Mouse (Mus musculus) lung, embryonic 14.5 days (tissue): ENCODE results near the gene Zmat5. TPM values are rescaled to one million over a fixed set of nuclear protein-coding genes. Genes with fewer than 3 reads are reported as not detected.
A peak's percentile ranks its signal among the peaks of the same experiment; 100 is the strongest.
"Not testable (repeated sequence)": the region's sequence is repeated elsewhere in the genome, so short reads cannot be mapped to it uniquely, and the experiment has no call there.

ENCODE experiments used
- ATAC-seq: fragments of 200-750 bp; cut with Nextera tagmentation; 2 replicates; pipeline ENCODE4 v1.8.0; 2017; ENCODE audit warnings: mild to moderate bottlenecking, moderate TSS enrichment, moderate library complexity; ENCODE audit not compliant: insufficient read depth
- DNase-seq: peaks from one replicate; pipeline ENCODE4 v3.0.0-alpha.2; 2015
- H3K27ac ChIP-seq: fragments of 300-500 bp; sonication (generic); 2 replicates; pipeline ENCODE4 v1.5.1; 2014; ENCODE audit warnings: low read depth, mild to moderate bottlenecking, moderate library complexity
- H3K27me3 ChIP-seq: fragments of 300-500 bp; sonication (generic); 2 replicates; pipeline ENCODE4 v1.6.1; 2014; ENCODE audit warnings: low read length, control low read depth; ENCODE audit not compliant: insufficient read depth
- H3K36me3 ChIP-seq: fragments of 300-500 bp; sonication (generic); 2 replicates; pipeline ENCODE4 v1.6.1; 2014; ENCODE audit warnings: control low read depth; ENCODE audit not compliant: insufficient read depth
- H3K4me1 ChIP-seq: fragments of 300-500 bp; sonication (generic); 2 replicates; pipeline ENCODE4 v1.6.1; 2014; ENCODE audit warnings: antibody characterized with exemption, control low read depth; ENCODE audit not compliant: insufficient read depth
- H3K4me2 ChIP-seq: fragments of 300-500 bp; sonication (generic); 2 replicates; pipeline ENCODE4 v1.6.1; 2014; ENCODE audit warnings: mild to moderate bottlenecking
- H3K4me3 ChIP-seq: fragments of 300-500 bp; sonication (generic); 2 replicates; pipeline ENCODE4 v1.5.1; 2014; ENCODE audit warnings: low read depth, low read length
- H3K9ac ChIP-seq: fragments of 300-500 bp; sonication (generic); 2 replicates; pipeline ENCODE4 v1.6.1; 2014
- H3K9me3 ChIP-seq: fragments of 300-500 bp; sonication (generic); 2 replicates; pipeline ENCODE4 v1.6.1; 2016; ENCODE audit warnings: low read depth, low read length, control low read depth
- CTCF ChIP-seq: IDR thresholded peaks from 2 replicates; pipeline ENCODE4 v1.5.1; 2016; ENCODE audit warnings: antibody characterized with exemption, low read depth
- WGBS: fragments of 180-500 bp; shearing (Covaris S2); extraction: QIAGEN DNeasy Blood & Tissue Kit; methylation state at CpG from one replicate; pipeline ENCODE4 v1.1.7; 2014; 5-methylcytosine and 5-hydroxymethylcytosine counted together
- polyA plus RNA-seq: library from polyadenylated mRNA; unstranded; fragments of >200 nt; fragmentation: Nextera tagmentation; extraction: Ambion mirVana; gene quantifications from 2 replicates; pipeline ENCODE4 v1.2.1, GENCODE M21; 2014

Zmat5 gene
- polyA plus RNA-seq, 1 experiment from 2014 or later, result 70.4 TPM

GRCm38 (mm10) chr11:4690353-4690752, 14.1 kb upstream of the Zmat5 start:
- H3K4me2 ChIP-seq, result no peak overlapping the region
- no peak for ATAC-seq
- WGBS, result 83% methylated on average over 7 of the region's 7 CpGs
- TF ChIP-seq CTCF, result no peak
- no peak overlapping the region for H3K4me3 ChIP-seq
- H3K4me1 ChIP-seq, result no peaks in the 10 kb centered on the region; the same call in 1 of the 2 replicates
- H3K9ac ChIP-seq, result no peak overlapping the region
- H3K27ac ChIP-seq, result no peak overlapping the region
- H3K27me3 ChIP-seq, result no peaks in the 10 kb centered on the region
- H3K9me3 ChIP-seq, result no peaks in the 10 kb centered on the region
- no peak for DNase-seq
- no peaks in the 10 kb centered on the region for H3K36me3 ChIP-seq

- Histone ChIP-seq H3K9ac (no peak overlapping the region), H3K36me3 (no peaks in the 10 kb centered on the region), H3K27ac (no peak overlapping the region), H3K4me2 (no peak overlapping the region), H3K4me3 (no peak overlapping the region), H3K27me3 (no peaks in the 10 kb centered on the region), H3K4me1 (no peaks in the 10 kb centered on the region; the same call in 1 of the 2 replicates), H3K9me3 (no peaks in the 10 kb centered on the region)
- DNase-seq (no peak), ATAC-seq (no peak)
- no peak for TF ChIP-seq CTCF
- WGBS, result 51% methylated on average over 10 of the region's 10 CpGs
Observed at GRCm38 (mm10) chr11:4691213-4691612, 13.3 kb upstream of the Zmat5 start.

- ATAC-seq, result no peak
- H3K36me3 ChIP-seq, result no peaks in the 10 kb centered on the region
- WGBS, result 87% methylated on average over 11 of the region's 11 CpGs
- H3K4me1 ChIP-seq, result no peaks in the 10 kb centered on the region; the same call in 1 of the 2 replicates
- no peak for TF ChIP-seq CTCF
- no peak overlapping the region for H3K9ac ChIP-seq
- no peak for DNase-seq
- H3K27me3 ChIP-seq, result no peaks in the 10 kb centered on the region
- no peaks in the 10 kb centered on the region for H3K9me3 ChIP-seq
- no peak overlapping the region for H3K27ac ChIP-seq
- no peak overlapping the region for H3K4me2 ChIP-seq
- no peak overlapping the region for H3K4me3 ChIP-seq
Observed at GRCm38 (mm10) chr11:4692162-4692561, 12.3 kb upstream of the Zmat5 start.

- DNase-seq, result peak; percentile 96
- H3K9ac ChIP-seq, result no peak overlapping the region
- ATAC-seq, result peak; percentile 95
- no peaks in the 10 kb centered on the region for H3K9me3 ChIP-seq
- no peak overlapping the region for H3K4me3 ChIP-seq
- H3K36me3 ChIP-seq, result peaks cover 18% of the 10 kb centered on the region
- 26% methylated on average over 7 of the region's 7 CpGs for WGBS
- H3K4me2 ChIP-seq, result no peak overlapping the region
- H3K4me1 ChIP-seq, result no peaks in the 10 kb centered on the region
- no peaks in the 10 kb centered on the region for H3K27me3 ChIP-seq
- TF ChIP-seq CTCF, result peak; percentile 61
- H3K27ac ChIP-seq, result no peak overlapping the region
Observed at GRCm38 (mm10) chr11:4697043-4697983, 7.2 kb upstream of the Zmat5 start.

GRCm38 (mm10) chr11:4700726-4701125, 3.8 kb upstream of the Zmat5 start:
- Histone ChIP-seq H3K27me3 (no peaks in the 10 kb centered on the region), H3K9ac (no peak overlapping the region), H3K4me3 (no peak overlapping the region), H3K9me3 (no peaks in the 10 kb centered on the region), H3K27ac (no peak overlapping the region), H3K4me2 (no peak overlapping the region), H3K36me3 (peaks cover 18% of the 10 kb centered on the region), H3K4me1 (no peaks in the 10 kb centered on the region; the same call in 1 of the 2 replicates)
- DNase-seq (no peak), ATAC-seq (no peak)
- TF ChIP-seq CTCF, result no peak
- WGBS, result 73% methylated on average over 8 of the region's 8 CpGs

GRCm38 (mm10) chr11:4703688-4704071, 798 bp upstream of the Zmat5 start:
- Histone ChIP-seq H3K4me2 (peak overlapping the region; percentile 93), H3K9me3 (no peaks in the 10 kb centered on the region), H3K9ac (peak overlapping the region; percentile 78), H3K27ac (peak overlapping the region; percentile 60; the same call in 1 of the 2 replicates), H3K4me3 (peak overlapping the region; percentile 65), H3K27me3 (no peaks in the 10 kb centered on the region), H3K36me3 (peaks cover 18% of the 10 kb centered on the region), H3K4me1 (no peaks in the 10 kb centered on the region; the same call in 1 of the 2 replicates)
- 5% methylated on average over 12 of the region's 12 CpGs for WGBS
- DNase-seq, result no peak
- TF ChIP-seq CTCF, result no peak
- ATAC-seq, result peak; percentile 6; the same call in 1 of the 2 replicates

GRCm38 (mm10) chr11:4705178-4705577, 700 bp downstream of the Zmat5 start:
- Histone ChIP-seq H3K27me3 (no peaks in the 10 kb centered on the region), H3K4me3 (peak overlapping the region; percentile 65), H3K9me3 (no peaks in the 10 kb centered on the region), H3K27ac (peak overlapping the region; percentile 26; the same call in 1 of the 2 replicates), H3K36me3 (peaks cover 18% of the 10 kb centered on the region), H3K4me2 (peak overlapping the region; percentile 93), H3K9ac (peak overlapping the region; percentile 71), H3K4me1 (no peaks in the 10 kb centered on the region; the same call in 1 of the 2 replicates)
- 7% methylated on average over 4 of the region's 4 CpGs for WGBS
- DNase-seq, result peak; percentile 12
- TF ChIP-seq CTCF, result no peak
- ATAC-seq, result no peak

- not testable (repeated sequence) for H3K4me3 ChIP-seq, H3K4me2 ChIP-seq, H3K9me3 ChIP-seq, H3K9ac ChIP-seq, H3K27me3 ChIP-seq, DNase-seq, H3K4me1 ChIP-seq, ATAC-seq, H3K36me3 ChIP-seq, H3K27ac ChIP-seq
- WGBS, result 76% methylated on average over 4 of the region's 4 CpGs
Observed at GRCm38 (mm10) chr11:4710188-4710587, 5.7 kb downstream of the Zmat5 start.
